Mouse (Mus musculus) liver, embryonic 13.5 days (tissue): ENCODE results near the gene Ugt1a2. TPM values are rescaled to one million over a fixed set of nuclear protein-coding genes. Genes with fewer than 3 reads are reported as not detected.

Experiments used
- ATAC-seq: fragments of 200-750 bp; cut with Nextera tagmentation; 2 replicates; pipeline ENCODE4 v1.8.0; 2017; ENCODE audit warnings: low read depth, mild to moderate bottlenecking, moderate number of reproducible peaks, moderate library complexity
- DNase-seq: peaks from one replicate; pipeline ENCODE4 v3.0.0; 2022
- H3K27ac ChIP-seq: fragments of 300-500 bp; sonication (generic); 2 replicates; pipeline ENCODE4 v1.5.1; 2015; ENCODE audit warnings: moderate library complexity, mild to moderate bottlenecking, inconsistent platforms
- H3K27me3 ChIP-seq: fragments of 300-500 bp; sonication (generic); 2 replicates; pipeline ENCODE4 v1.6.1; 2015; ENCODE audit warnings: mild to moderate bottlenecking, inconsistent platforms
- H3K36me3 ChIP-seq: fragments of 300-500 bp; sonication (generic); 2 replicates; pipeline ENCODE4 v1.6.1; 2015; ENCODE audit warnings: mild to moderate bottlenecking, inconsistent platforms
- H3K4me1 ChIP-seq: fragments of 300-500 bp; sonication (generic); replicated peaks from 2 replicates; pipeline ENCODE4 v1.6.1; 2015; ENCODE audit warnings: inconsistent platforms
- H3K4me2 ChIP-seq: fragments of 300-500 bp; sonication (generic); 2 replicates; pipeline ENCODE4 v1.6.1; 2015; ENCODE audit warnings: inconsistent platforms, mild to moderate bottlenecking, moderate library complexity
- H3K4me3 ChIP-seq: fragments of 300-500 bp; sonication (generic); replicated peaks from 2 replicates; pipeline ENCODE4 v1.5.1; 2015; ENCODE audit warnings: mild to moderate bottlenecking, inconsistent platforms
- H3K9ac ChIP-seq: fragments of 300-500 bp; sonication (generic); 2 replicates; pipeline ENCODE4 v1.6.1; 2015; ENCODE audit warnings: mild to moderate bottlenecking, inconsistent platforms
- H3K9me3 ChIP-seq: fragments of 300-500 bp; sonication (generic); replicated peaks from 2 replicates; pipeline ENCODE4 v1.6.1; 2016; ENCODE audit warnings: inconsistent platforms
- WGBS: fragments of 180-500 bp; shearing (Covaris S2); methylation state at CpG from one replicate; pipeline ENCODE4 v1.1.7; 2015; ENCODE audit not compliant: insufficient replicate concordance; 5-methylcytosine and 5-hydroxymethylcytosine counted together
- polyA plus RNA-seq: library from polyadenylated mRNA; unstranded; fragments of >200 nt; fragmentation: Nextera tagmentation; extraction: Ambion mirVana; gene quantifications from 2 replicates; pipeline ENCODE4 v1.2.1, GENCODE M21; 2015

The Ugt1a2 gene
- polyA plus RNA-seq, 1 experiment from 2014 or later = not detected

DNA sequence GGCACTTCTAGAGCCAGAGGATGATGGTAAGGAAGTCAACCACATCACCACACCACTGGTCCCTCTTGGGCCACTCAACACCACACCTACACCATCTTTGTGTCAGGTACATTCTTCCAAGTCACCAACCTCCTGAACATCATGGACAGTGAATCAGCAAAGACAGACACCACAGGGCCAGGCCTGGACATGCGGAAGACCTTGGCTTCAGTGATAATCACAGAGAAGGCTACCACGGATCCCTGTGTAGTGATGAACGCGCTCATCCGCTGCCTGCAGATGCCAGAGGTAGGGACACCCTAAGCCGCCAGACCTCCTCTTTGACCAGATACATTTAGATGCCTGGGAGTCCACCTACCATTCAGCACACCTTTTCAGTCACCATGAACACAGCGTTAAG is 27.7 kb downstream of the Ugt1a2 start:
- Histone ChIP-seq H3K4me2 (no peak overlapping the region), H3K4me1 (no peaks in the 10 kb centered on the region), H3K9me3 (peaks cover 60% of the 10 kb centered on the region), H3K36me3 (no peaks in the 10 kb centered on the region), H3K4me3 (no peak overlapping the region), H3K27ac (no peak overlapping the region), H3K27me3 (no peaks in the 10 kb centered on the region), H3K9ac (no peak overlapping the region)
- ATAC-seq (no peak), DNase-seq (no peak)
- WGBS = 57% methylated on average over 7 of the region's 7 CpGs

DNA sequence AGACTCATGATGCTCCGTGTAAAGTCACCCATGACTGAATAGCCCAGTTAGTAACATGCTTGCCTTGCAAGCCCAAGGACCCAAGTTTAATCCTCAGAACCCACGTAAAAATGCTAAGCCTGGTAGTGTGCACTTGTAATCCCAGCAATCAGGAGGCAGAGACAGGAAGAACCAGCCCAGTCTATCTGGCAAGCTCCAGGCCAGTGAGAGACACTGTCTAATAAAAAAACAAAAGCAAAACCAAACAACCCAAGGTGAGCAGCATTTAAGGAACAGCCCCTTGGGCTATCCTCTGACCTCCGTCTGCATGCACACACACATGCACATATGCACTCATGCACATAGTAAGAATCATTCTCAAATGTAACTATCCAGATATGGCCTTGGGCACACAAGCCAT is 29.2 kb downstream of the Ugt1a2 start:
- H3K27me3 ChIP-seq = no peaks in the 10 kb centered on the region
- WGBS = 54% methylated on average over 3 of the region's 3 CpGs
- H3K4me1 ChIP-seq = no peaks in the 10 kb centered on the region
- DNase-seq (no peak), ATAC-seq (no peak)
- no peak overlapping the region for H3K4me2 ChIP-seq
- no peak overlapping the region for H3K9ac ChIP-seq
- H3K9me3 ChIP-seq = peaks cover 74% of the 10 kb centered on the region
- H3K4me3 ChIP-seq = no peak overlapping the region
- no peaks in the 10 kb centered on the region for H3K36me3 ChIP-seq
- H3K27ac ChIP-seq = no peak overlapping the region

- Histone ChIP-seq H3K4me3 (no peak overlapping the region), H3K4me2 (no peak overlapping the region), H3K36me3 (no peaks in the 10 kb centered on the region), H3K27me3 (no peaks in the 10 kb centered on the region), H3K4me1 (no peaks in the 10 kb centered on the region), H3K27ac (no peak overlapping the region), H3K9ac (no peak overlapping the region), H3K9me3 (peaks cover 78% of the 10 kb centered on the region)
- no peak for DNase-seq
- WGBS = 62% methylated on average over 5 of the region's 5 CpGs
- 0 out of 2 replicates have a peak, but pooled peaks have one; percentile 8 for ATAC-seq
Observed at GRCm38 (mm10) chr1:88229986-88230385, 29.6 kb downstream of the Ugt1a2 start.

GRCm38 (mm10) chr1:88230421-88230820 is 30.0 kb downstream of the Ugt1a2 start:
- DNase-seq (no peak), ATAC-seq (no peak)
- no peaks in the 10 kb centered on the region for H3K4me1 ChIP-seq
- no peak overlapping the region for H3K27ac ChIP-seq
- no peak overlapping the region for H3K9ac ChIP-seq
- no peak overlapping the region for H3K4me2 ChIP-seq
- no peak overlapping the region for H3K4me3 ChIP-seq
- no peaks in the 10 kb centered on the region for H3K27me3 ChIP-seq
- 59% methylated on average over 7 of the region's 7 CpGs for WGBS
- H3K9me3 ChIP-seq = peaks cover 81% of the 10 kb centered on the region
- H3K36me3 ChIP-seq = no peaks in the 10 kb centered on the region

DNA sequence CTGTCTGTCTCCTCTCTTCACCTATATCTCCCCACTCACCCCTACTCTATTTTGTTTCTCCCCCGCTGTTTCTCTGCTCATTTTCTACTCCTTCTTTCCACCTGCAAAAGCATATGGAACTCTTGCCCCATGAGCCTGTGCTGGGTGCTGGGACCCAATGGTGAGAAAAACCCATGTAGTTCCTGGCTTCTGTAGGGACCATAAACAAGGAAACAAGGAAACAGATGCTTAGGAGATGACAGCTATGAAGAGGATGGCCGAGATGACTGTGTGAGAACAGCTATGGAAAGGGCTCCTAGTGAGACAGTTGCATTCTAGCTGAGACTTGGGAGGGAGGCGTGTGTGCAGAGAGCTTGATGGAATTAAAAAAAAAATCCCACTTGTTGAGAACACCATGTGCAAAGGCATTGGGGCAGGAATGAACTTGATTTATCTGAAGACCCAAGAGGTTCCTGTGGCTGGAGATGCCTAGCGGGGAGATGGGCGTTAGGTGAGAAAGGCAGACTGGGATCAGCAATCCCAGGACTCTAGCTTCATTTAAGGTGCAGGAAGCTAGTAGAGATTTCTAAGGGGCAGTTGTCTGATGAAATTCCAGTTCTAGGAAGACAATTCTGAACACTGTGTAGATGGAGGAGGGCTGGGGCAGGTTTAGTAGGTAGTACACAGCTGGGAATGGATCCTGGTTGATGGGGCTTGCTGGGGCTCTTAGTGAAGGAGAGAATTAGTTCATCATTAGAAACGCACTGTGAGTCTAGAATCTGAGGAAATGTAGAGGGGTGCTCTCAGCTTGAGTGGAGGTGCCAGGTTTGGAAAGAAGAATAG is 30.8 kb downstream of the Ugt1a2 start:
- Histone ChIP-seq H3K27ac (no peak overlapping the region), H3K27me3 (no peaks in the 10 kb centered on the region), H3K4me1 (no peaks in the 10 kb centered on the region), H3K9me3 (peaks cover 82% of the 10 kb centered on the region), H3K9ac (no peak overlapping the region), H3K36me3 (no peaks in the 10 kb centered on the region), H3K4me2 (no peak overlapping the region), H3K4me3 (no peak overlapping the region)
- WGBS = 57% methylated on average over 6 of the region's 6 CpGs
- DNase-seq (no peak), ATAC-seq (no peak)

DNA sequence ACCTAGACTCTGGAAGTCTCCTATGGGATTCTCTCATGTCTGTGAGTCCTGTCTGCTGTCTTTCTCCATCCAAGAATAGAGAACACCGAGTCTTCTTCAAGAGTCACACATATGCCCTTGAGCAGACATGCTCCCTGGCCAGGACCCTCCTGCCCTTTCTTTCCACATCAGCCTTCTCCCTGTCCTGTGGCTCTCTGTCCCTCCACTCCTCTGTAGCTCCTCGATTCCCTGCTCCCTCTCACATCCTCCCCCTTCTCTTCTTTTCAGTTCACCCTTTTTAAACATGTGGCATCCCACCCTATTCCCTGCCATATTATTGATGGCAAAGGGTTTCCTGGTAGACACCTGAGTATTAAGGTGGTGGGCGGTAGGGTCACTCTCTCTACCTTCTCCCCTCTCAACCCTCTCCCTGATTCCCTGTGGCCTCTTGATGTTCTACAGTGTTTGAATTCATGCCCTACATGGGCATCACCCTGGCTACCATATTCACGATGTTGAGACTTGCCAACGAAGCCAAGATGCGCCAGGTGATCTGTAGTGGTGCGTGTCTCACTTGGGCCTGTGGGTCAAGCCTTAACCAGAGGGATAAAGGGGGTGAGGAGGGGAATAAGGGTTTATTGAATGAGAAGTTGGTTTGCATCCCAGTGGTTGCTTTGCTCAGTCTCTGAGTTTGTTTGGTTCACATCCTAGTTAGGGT is 31.6 kb downstream of the Ugt1a2 start:
- DNase-seq (no peak), ATAC-seq (no peak)
- no peaks in the 10 kb centered on the region for H3K27me3 ChIP-seq
- no peak overlapping the region for H3K4me2 ChIP-seq
- H3K4me1 ChIP-seq = no peaks in the 10 kb centered on the region
- WGBS = 49% methylated on average over 7 of the region's 7 CpGs
- no peak overlapping the region for H3K4me3 ChIP-seq
- H3K9me3 ChIP-seq = peaks cover 79% of the 10 kb centered on the region
- no peaks in the 10 kb centered on the region for H3K36me3 ChIP-seq
- no peak overlapping the region for H3K27ac ChIP-seq
- no peak overlapping the region for H3K9ac ChIP-seq

- H3K4me3 ChIP-seq = no peak overlapping the region
- peaks cover 81% of the 10 kb centered on the region for H3K9me3 ChIP-seq
- no peak overlapping the region for H3K4me2 ChIP-seq
- WGBS = 47% methylated on average over 3 of the region's 3 CpGs
- H3K4me1 ChIP-seq = no peaks in the 10 kb centered on the region
- H3K27ac ChIP-seq = no peak overlapping the region
- H3K9ac ChIP-seq = no peak overlapping the region
- DNase-seq (no peak), ATAC-seq (0 out of 2 replicates have a peak, but pooled peaks have one; percentile 2)
- H3K36me3 ChIP-seq = no peaks in the 10 kb centered on the region
- no peaks in the 10 kb centered on the region for H3K27me3 ChIP-seq
Observed at GRCm38 (mm10) chr1:88232664-88233380, 32.4 kb downstream of the Ugt1a2 start.

GRCm38 (mm10) chr1:88233421-88234247 is 33.2 kb downstream of the Ugt1a2 start:
- ATAC-seq (0 out of 2 replicates have a peak, but pooled peaks have one; percentile 3), DNase-seq (no peak)
- Histone ChIP-seq H3K27me3 (no peaks in the 10 kb centered on the region), H3K4me3 (no peak overlapping the region), H3K9me3 (peaks cover 83% of the 10 kb centered on the region), H3K9ac (no peak overlapping the region), H3K36me3 (no peaks in the 10 kb centered on the region), H3K27ac (no peak overlapping the region), H3K4me2 (no peak overlapping the region), H3K4me1 (no peaks in the 10 kb centered on the region)
- 54% methylated on average over 14 of the region's 14 CpGs for WGBS

DNA sequence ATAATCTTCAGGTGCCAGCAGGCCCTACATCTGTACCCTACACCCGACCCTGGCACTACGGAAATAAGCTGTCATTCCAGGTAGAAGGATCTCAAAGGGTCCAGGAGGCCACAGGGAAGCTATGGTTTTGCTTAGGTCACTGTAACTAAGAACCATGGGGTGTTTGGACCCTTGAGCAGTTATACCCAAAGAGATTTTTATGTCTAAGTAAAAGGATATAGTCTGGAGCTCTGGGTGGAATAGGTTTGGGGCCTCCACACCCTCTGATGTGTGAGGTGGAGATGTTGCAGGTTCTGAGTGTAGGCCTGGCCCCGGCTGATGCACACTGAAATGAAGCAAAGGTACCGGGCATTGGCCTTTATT is 33.8 kb downstream of the Ugt1a2 start:
- Histone ChIP-seq H3K4me3 (no peak overlapping the region), H3K27ac (no peak overlapping the region), H3K4me2 (no peak overlapping the region), H3K4me1 (no peaks in the 10 kb centered on the region), H3K36me3 (no peaks in the 10 kb centered on the region), H3K9ac (no peak overlapping the region), H3K9me3 (peaks cover 88% of the 10 kb centered on the region), H3K27me3 (no peaks in the 10 kb centered on the region)
- ATAC-seq (no peak), DNase-seq (no peak)
- whole genome bisulfite sequencing = 45% methylated on average over 4 of the region's 4 CpGs

DNA sequence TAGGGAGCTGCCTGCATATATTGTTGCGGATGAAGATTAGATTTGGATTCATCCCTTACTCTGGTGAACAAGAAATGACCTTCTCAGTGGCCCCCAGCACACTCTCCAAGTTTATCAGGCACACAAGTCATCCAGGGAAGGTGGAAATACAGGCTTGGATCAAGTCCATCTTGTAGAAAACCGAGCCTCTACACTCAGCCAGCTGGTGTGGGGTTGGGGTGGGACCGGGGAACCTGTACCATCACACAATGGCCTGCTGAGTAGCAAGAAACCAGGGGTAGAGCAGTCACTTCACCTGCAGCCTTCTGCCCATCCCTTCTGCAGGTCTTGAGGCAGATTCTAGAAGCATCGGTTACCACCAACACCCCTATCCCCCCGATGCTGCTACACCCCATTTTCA is 34.2 kb downstream of the Ugt1a2 start:
- 31% methylated on average over 5 of the region's 5 CpGs for WGBS
- no peak for DNase-seq
- Histone ChIP-seq H3K9me3 (peaks cover 88% of the 10 kb centered on the region), H3K27me3 (no peaks in the 10 kb centered on the region), H3K4me1 (no peaks in the 10 kb centered on the region), H3K27ac (no peak overlapping the region), H3K4me2 (no peak overlapping the region), H3K4me3 (no peak overlapping the region), H3K36me3 (no peaks in the 10 kb centered on the region), H3K9ac (no peak overlapping the region)
- no peak for ATAC-seq
